Mouse (Mus musculus) forebrain, embryonic 16.5 days (tissue): ENCODE results near the gene Gsto2. TPM values are rescaled to one million over a fixed set of nuclear protein-coding genes. Genes with fewer than 3 reads are reported as not detected.

ENCODE experiments used
- ATAC-seq: fragments of 200-750 bp; cut with Nextera tagmentation; 2 replicates; pipeline ENCODE4 v1.8.0; 2017; ENCODE audit warnings: mild to moderate bottlenecking, moderate library complexity
- H3K27ac ChIP-seq: fragments of 300-500 bp; sonication (generic); 2 replicates; pipeline ENCODE4 v1.5.1; 2014; ENCODE audit warnings: low read length, control low read depth
- H3K27me3 ChIP-seq: fragments of 300-500 bp; sonication (generic); replicated peaks from 2 replicates; pipeline ENCODE4 v1.6.1; 2014; ENCODE audit warnings: low read length; ENCODE audit not compliant: control insufficient read depth, insufficient read depth
- H3K36me3 ChIP-seq: fragments of 300-500 bp; sonication (generic); 2 replicates; pipeline ENCODE4 v1.6.1; 2014; ENCODE audit not compliant: control insufficient read depth, insufficient read depth
- H3K4me1 ChIP-seq: fragments of 300-500 bp; sonication (generic); replicated peaks from 2 replicates; pipeline ENCODE4 v1.6.1; 2014; ENCODE audit warnings: low read length; ENCODE audit not compliant: control insufficient read depth, insufficient read depth
- H3K4me2 ChIP-seq: fragments of 300-500 bp; sonication (generic); 2 replicates; pipeline ENCODE4 v1.6.1; 2014; ENCODE audit warnings: mild to moderate bottlenecking, low read length, control low read depth
- H3K4me3 ChIP-seq: fragments of 300-500 bp; sonication (generic); replicated peaks from 2 replicates; pipeline ENCODE4 v1.5.1; 2014; ENCODE audit warnings: mild to moderate bottlenecking, low read length, control low read depth
- H3K9ac ChIP-seq: fragments of 300-500 bp; sonication (generic); replicated peaks from 2 replicates; pipeline ENCODE4 v1.6.1; 2014; ENCODE audit warnings: low read depth, low read length, control low read depth
- H3K9me3 ChIP-seq: fragments of 300-500 bp; sonication (generic); 2 replicates; pipeline ENCODE4 v1.6.1; 2016; ENCODE audit warnings: low read length; ENCODE audit not compliant: control insufficient read depth
- WGBS: fragments of 180-500 bp; shearing (Covaris S2); extraction: QIAGEN DNeasy Blood & Tissue Kit; methylation state at CpG from one replicate; pipeline ENCODE4 v1.1.7; 2014; 5-methylcytosine and 5-hydroxymethylcytosine counted together
- polyA plus RNA-seq: library from polyadenylated mRNA; unstranded; fragments of >200 nt; fragmentation: Nextera tagmentation; extraction: Ambion mirVana; gene quantifications from 2 replicates; pipeline ENCODE4 v1.2.1, GENCODE M21; 2015

The Gsto2 gene
- polyA plus RNA-seq, 1 experiment from 2014 or later: 1.2 TPM

DNA sequence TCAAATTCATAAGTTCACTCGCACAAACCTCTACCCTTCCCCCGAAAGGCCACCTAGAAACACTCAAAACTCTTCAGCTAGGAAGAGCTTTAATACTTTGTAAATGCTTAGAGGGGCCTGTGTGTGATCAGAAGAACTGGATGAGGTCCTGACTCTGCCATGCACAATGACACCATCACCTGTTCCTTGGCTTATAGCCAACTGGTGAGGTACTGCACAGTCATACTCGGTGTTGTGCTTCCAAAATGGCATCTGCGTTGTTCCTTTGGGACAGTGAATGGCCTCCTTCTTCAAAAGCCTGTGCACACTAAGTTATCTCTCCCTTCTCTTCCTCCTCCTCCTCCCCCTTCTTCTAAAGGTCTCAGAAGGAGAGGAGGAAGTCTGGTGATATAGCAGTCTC is 45.4 kb downstream of the Gsto2 start:
- no peak overlapping the region for H3K27ac ChIP-seq
- no peak overlapping the region for H3K4me3 ChIP-seq
- no peaks in the 10 kb centered on the region for H3K27me3 ChIP-seq
- no peak overlapping the region for H3K9ac ChIP-seq
- 83% methylated on average over 4 of the region's 4 CpGs for WGBS
- no peak for ATAC-seq
- H3K4me1 ChIP-seq: peaks cover 17% of the 10 kb centered on the region
- no peaks in the 10 kb centered on the region for H3K36me3 ChIP-seq
- no peak overlapping the region for H3K4me2 ChIP-seq
- H3K9me3 ChIP-seq: no peaks in the 10 kb centered on the region

DNA sequence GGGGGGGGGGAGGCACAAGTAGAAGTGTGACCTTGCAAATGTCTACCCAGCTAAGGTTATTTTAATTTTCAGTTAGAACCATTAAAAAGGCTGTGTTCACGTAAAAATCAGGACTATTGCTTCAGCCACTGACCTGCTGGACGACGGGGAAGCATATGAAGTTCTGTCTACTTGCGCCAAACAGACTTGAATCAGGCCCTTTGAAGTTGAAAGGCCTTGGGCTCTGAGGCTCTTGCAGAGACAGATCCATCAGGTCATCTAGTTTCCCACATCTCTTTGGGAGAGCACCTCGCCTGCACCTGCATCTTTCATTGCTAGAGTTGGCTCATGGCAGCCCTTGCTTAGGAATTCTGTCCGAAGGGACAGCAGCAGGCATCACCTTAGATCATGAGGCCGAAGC is 48.0 kb downstream of the Gsto2 start:
- Histone ChIP-seq H3K36me3 (no peaks in the 10 kb centered on the region), H3K27ac (no peak overlapping the region), H3K4me1 (peaks cover 35% of the 10 kb centered on the region), H3K4me3 (no peak overlapping the region), H3K4me2 (no peak overlapping the region), H3K27me3 (no peaks in the 10 kb centered on the region), H3K9ac (no peak overlapping the region), H3K9me3 (no peaks in the 10 kb centered on the region)
- no peak for ATAC-seq
- WGBS: 90% methylated on average over 7 of the region's 7 CpGs

DNA sequence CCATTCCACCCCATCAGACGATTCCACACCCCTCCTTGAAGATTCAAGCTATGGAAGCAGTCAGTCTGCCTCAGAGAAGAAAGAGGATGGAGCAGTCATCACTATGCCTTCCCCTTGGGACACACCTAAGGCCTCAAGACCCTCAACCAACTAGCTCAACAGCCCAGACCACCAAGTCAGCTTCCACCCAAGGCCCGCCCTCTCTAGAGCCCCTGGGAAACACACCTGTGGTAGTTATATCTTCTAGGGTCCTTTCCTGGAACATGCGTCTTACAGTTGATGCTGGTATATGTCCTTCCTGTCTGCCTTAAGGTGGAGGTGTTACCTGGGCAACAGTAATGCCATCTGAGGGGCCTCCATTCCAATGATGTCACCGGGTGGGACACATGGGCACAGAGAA is 48.9 kb downstream of the Gsto2 start:
- Histone ChIP-seq H3K27me3 (no peaks in the 10 kb centered on the region), H3K4me1 (peaks cover 31% of the 10 kb centered on the region), H3K27ac (no peak overlapping the region), H3K36me3 (no peaks in the 10 kb centered on the region), H3K9ac (no peak overlapping the region), H3K4me3 (no peak overlapping the region), H3K9me3 (no peaks in the 10 kb centered on the region), H3K4me2 (no peak overlapping the region)
- 93% methylated on average over 4 of the region's 4 CpGs for WGBS
- no peak for ATAC-seq

DNA sequence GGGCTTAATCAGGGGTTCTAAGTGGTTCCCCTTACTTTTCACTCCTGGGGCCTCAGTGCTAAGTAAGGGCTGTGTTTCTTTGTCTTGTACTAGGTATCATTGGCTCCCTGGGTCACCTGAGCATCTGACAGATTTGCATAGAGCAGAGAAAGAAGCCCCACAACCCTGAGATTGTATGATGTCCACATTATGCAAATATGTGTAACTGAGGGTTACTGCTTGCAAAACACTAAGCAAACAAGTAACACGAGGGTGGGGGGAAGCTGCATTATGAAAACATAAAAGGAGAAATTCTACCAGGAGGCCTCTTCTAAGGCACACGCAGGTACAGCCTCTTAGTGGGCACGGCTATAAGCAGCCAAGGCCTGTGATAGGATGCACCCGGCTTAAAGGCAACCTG is 49.9 kb downstream of the Gsto2 start:
- Histone ChIP-seq H3K4me2 (no peak overlapping the region), H3K4me3 (no peak overlapping the region), H3K9ac (no peak overlapping the region), H3K36me3 (no peaks in the 10 kb centered on the region), H3K27ac (no peak overlapping the region), H3K27me3 (no peaks in the 10 kb centered on the region), H3K4me1 (peaks cover 26% of the 10 kb centered on the region), H3K9me3 (no peaks in the 10 kb centered on the region)
- ATAC-seq: no peak
- 72% methylated on average over 4 of the region's 4 CpGs for WGBS

DNA sequence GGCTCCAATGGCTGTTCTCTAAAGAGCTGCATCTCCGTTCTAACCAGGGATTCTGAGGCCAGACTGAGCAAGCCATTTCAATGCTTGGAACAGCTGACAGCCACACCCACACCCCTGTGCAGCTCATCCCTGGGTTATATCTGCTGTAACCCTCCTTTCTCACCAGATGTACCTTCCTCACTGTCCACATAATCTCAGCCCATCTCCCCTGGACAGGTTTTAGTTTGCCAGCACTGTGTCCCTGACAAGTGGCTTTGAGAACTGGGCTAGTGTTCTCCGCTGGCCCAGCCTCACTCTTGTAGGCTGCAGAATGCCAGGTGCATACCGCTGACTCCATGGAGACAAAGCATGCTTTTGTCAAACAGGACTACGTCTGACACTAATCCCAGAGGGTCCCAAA is 52.1 kb downstream of the Gsto2 start:
- H3K9me3 ChIP-seq: no peaks in the 10 kb centered on the region
- H3K27me3 ChIP-seq: no peaks in the 10 kb centered on the region
- no peak overlapping the region for H3K9ac ChIP-seq
- ATAC-seq: no peak
- 4% methylated on average over 4 of the region's 4 CpGs for WGBS
- H3K4me2 ChIP-seq: peak overlapping the region; percentile 73
- peaks cover 26% of the 10 kb centered on the region for H3K4me1 ChIP-seq
- H3K27ac ChIP-seq: no peak overlapping the region
- H3K36me3 ChIP-seq: no peaks in the 10 kb centered on the region
- no peak overlapping the region; the same call in 1 of the 2 replicates for H3K4me3 ChIP-seq

DNA sequence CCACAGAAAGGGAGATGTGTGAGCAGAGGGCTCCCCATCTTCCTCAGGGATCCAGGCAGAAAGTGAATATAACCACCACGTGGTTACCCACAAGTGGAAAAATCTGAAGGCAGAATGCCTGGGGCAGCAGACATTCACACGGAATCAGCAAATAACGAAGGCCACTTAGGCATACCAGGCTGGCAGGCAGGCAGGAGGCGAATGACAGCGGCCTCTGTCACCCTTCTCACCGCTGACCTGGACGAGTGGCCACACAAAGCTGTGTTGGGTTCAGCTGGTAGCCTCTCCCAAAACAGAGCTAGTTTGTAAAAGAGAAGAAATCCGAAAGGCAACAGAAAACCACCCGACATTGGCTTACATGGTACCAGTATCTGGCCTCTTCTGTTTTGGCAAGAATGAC is 52.7 kb downstream of the Gsto2 start:
- peaks cover 26% of the 10 kb centered on the region for H3K4me1 ChIP-seq
- peak overlapping the region; percentile 73 for H3K4me2 ChIP-seq
- H3K27me3 ChIP-seq: no peaks in the 10 kb centered on the region
- no peaks in the 10 kb centered on the region for H3K36me3 ChIP-seq
- ATAC-seq: no peak
- peak overlapping the region; percentile 76 for H3K4me3 ChIP-seq
- no peak overlapping the region for H3K27ac ChIP-seq
- peak overlapping the region; percentile 75 for H3K9ac ChIP-seq
- WGBS: 8% methylated on average over 9 of the region's 9 CpGs
- no peaks in the 10 kb centered on the region for H3K9me3 ChIP-seq

DNA sequence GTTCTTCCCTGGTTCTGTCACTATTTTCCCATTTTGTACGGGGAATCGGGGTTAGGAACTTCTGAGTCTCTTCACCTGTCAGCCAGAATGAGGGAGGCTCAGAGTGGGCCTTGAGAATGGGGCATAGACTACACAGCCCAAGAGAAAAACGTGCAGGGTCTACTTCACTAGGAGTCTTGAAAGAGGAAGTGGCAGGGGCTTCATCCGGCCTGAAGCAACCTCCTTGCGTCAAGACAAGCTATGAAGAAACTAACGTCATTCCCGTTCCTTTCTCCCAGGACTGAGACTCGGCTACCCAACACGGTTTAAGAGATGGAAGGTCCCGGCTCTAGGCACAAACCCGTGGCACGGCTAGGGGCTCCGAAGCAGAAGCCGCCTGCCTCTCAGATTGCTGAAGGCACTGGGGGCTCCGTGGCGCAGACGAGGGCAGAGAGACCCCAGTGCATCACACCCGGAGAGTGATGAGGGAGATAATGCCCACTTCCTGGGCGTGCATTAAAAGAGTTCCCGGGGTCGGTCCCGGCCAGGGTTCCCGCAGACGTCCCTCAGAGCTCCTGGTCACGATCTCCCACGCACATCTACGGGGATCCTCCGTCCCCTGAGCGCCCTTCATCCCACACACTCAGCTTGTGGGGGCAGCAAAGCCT is 53.2 kb downstream of the Gsto2 start:
- H3K27ac ChIP-seq: peak overlapping the region; percentile 68
- H3K36me3 ChIP-seq: no peaks in the 10 kb centered on the region
- no peaks in the 10 kb centered on the region for H3K27me3 ChIP-seq
- H3K4me2 ChIP-seq: peak overlapping the region; percentile 73
- peak overlapping the region; percentile 75 for H3K9ac ChIP-seq
- no peaks in the 10 kb centered on the region for H3K9me3 ChIP-seq
- H3K4me1 ChIP-seq: peaks cover 26% of the 10 kb centered on the region
- WGBS: under 1% methylated on average over 29 of the region's 29 CpGs
- peak; percentile 34 for ATAC-seq
- H3K4me3 ChIP-seq: peak overlapping the region; percentile 76

DNA sequence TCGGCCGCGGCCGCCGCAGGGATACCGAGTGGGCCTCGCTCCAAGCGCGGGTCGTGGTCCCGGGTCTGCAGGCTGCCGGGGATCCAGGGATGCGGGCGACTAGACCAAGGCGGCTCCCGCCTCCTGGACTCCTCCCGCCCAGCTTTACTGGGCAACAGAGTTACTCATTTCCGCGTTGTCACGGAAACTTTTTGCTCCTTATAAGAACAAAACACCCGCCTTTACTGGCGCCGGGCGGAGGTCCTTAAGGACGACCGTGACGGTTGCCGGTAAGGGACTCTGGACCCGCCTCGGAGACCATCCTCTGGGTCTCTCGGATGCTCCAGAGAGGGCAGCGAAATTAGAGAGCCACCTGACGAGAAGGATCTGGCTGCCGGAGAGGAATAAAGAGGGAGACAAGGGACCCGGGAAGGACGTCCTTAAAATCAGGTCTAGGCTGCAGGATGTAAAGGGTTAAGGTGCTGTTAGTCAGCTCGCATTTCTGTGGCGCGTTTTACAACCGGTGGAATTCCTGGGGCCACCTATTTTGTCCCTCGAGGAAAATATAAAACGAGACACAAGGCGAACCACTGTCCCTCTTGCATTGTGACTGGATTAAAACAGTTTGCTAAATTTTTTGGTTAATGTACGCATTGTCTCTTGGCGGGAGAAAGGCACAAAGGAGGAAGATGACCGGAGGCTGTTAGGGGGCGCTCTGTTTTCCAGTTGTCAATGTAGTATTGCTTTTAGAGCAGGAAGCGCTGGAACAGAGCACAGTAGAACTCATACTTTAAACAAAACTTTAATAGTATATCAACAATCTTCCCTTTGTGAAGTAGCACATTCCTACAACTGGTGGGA is 54.0 kb downstream of the Gsto2 start, which contains the start of the genes Cfap43 and Itprip:
Cfap43 (minus strand) TSS at position 162 of the 840 bp plus-strand sequence.
Itprip (minus strand) TSS at position 174 of the 840 bp plus-strand sequence.
- H3K4me3 ChIP-seq: peak within 1 kb of the TSS; percentile 76
- H3K4me2 ChIP-seq: peak within 1 kb of the TSS; percentile 73
- under 1% methylated on average over 48 of the region's 48 CpGs for WGBS
- peaks cover 26% of the 10 kb centered on the region for H3K4me1 ChIP-seq
- peak within 1 kb of the TSS; percentile 68 for H3K27ac ChIP-seq
- peak; percentile 77 for ATAC-seq
- H3K27me3 ChIP-seq: no peaks in the 10 kb centered on the region
- H3K36me3 ChIP-seq: no peaks in the 10 kb centered on the region
- peak within 1 kb of the TSS; percentile 75 for H3K9ac ChIP-seq
- H3K9me3 ChIP-seq: no peaks in the 10 kb centered on the region

DNA sequence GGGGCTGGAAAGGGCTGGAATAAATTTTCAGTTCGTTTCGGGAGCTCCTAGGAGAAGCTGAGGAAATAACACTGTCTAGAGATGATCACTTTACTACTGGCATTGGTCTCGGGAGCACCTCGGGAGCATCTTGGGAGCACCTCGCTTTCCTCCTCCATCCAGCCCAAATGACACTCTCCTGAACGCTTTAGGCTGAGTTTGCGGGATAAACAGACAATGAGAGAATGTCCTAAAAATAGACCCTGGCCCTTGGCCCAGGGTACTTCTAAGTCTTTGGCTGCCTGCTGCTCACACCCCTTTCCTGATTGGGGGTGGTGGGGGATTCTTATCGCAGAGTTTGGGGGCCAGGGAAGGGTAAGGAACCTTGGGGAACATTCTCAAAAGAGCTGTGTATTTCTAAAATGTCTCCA is 54.6 kb downstream of the Gsto2 start:
- 2% methylated on average over 8 of the region's 8 CpGs for WGBS
- no peaks in the 10 kb centered on the region for H3K9me3 ChIP-seq
- peaks cover 26% of the 10 kb centered on the region for H3K4me1 ChIP-seq
- H3K4me3 ChIP-seq: peak overlapping the region; percentile 76
- H3K27ac ChIP-seq: no peak overlapping the region; the same call in 1 of the 2 replicates
- H3K27me3 ChIP-seq: no peaks in the 10 kb centered on the region
- peak overlapping the region; percentile 73 for H3K4me2 ChIP-seq
- ATAC-seq: no peak; the same call in 1 of the 2 replicates
- peak overlapping the region; percentile 75; the same call in 1 of the 2 replicates for H3K9ac ChIP-seq
- no peaks in the 10 kb centered on the region for H3K36me3 ChIP-seq
